Mouse (Mus musculus) MEL (cell line): Measurements from ENCODE around the gene Sdhc. TPM values are rescaled to one million over a fixed set of nuclear protein-coding genes. Genes with fewer than 3 reads are reported as not detected.
"Not testable (repeated sequence)": the region's sequence is repeated elsewhere in the genome, so short reads cannot be mapped to it uniquely, and the experiment has no call there.

Experiments used
- DNase-seq: peaks from one replicate; pipeline ENCODE4 v3.0.0; 2011; ENCODE audit warnings: low read depth, low spot score
- H3K27ac ChIP-seq: 2 replicates; pipeline ENCODE4 v1.5.1; 2012; ENCODE audit warnings: low read depth, mild to moderate bottlenecking, control low read depth, low read length, moderate library complexity; ENCODE audit not compliant: control insufficient read depth
- H3K27me3 ChIP-seq, 2 experiments: fragments of 150-350 bp in 1 of 2; sonication (generic) in 1 of 2; 2 replicates each; pipeline ENCODE4 v1.6.1; 2012; ENCODE audit warnings: low read length in 2 of 2, mild to moderate bottlenecking in 2 of 2, improper control_type of control experiment in 1 of 2, moderate library complexity in 1 of 2; ENCODE audit not compliant: insufficient read depth in 2 of 2, control insufficient read depth in 1 of 2
- H3K36me3 ChIP-seq, 2 experiments: 2 replicates each; pipeline ENCODE4 v1.6.1; 2012 to 2014; ENCODE audit warnings: low read length in 2 of 2, improper control_type of control experiment in 1 of 2, inconsistent platforms in 1 of 2, mild to moderate bottlenecking in 1 of 2; ENCODE audit not compliant: insufficient read depth in 2 of 2, control insufficient read depth in 1 of 2
- H3K4me1 ChIP-seq, 2 experiments: fragments of 150-350 bp in 1 of 2; sonication (generic) in 1 of 2; 2 replicates each; pipeline ENCODE4 v1.6.1; 2012; ENCODE audit warnings: low read length in 2 of 2, improper control_type of control experiment in 1 of 2, mild to moderate bottlenecking in 1 of 2; ENCODE audit not compliant: insufficient read depth in 2 of 2, control insufficient read depth in 1 of 2
- H3K4me3 ChIP-seq, 2 experiments: fragments of 150-350 bp in 1 of 2; sonication (generic) in 1 of 2; 2 replicates each; pipeline ENCODE4 v1.5.1; 2012; ENCODE audit warnings: low read depth in 2 of 2, low read length in 2 of 2, mild to moderate bottlenecking in 2 of 2, moderate library complexity in 2 of 2, control low read depth in 1 of 2, improper control_type of control experiment in 1 of 2; ENCODE audit not compliant: control insufficient read depth in 1 of 2, insufficient read depth in 1 of 2
- H3K79me2 ChIP-seq: 2 replicates; pipeline ENCODE4 v1.6.1; 2012; ENCODE audit warnings: mild to moderate bottlenecking, low read length, moderate library complexity; ENCODE audit not compliant: control insufficient read depth, poor library complexity, insufficient read depth
- H3K9ac ChIP-seq: 2 replicates; pipeline ENCODE4 v1.6.1; 2012; ENCODE audit warnings: low read depth, mild to moderate bottlenecking, control low read depth, low read length, moderate library complexity; ENCODE audit not compliant: control insufficient read depth, poor library complexity, severe bottlenecking
- H3K9me3 ChIP-seq: fragments of 150-350 bp; sonication (generic); replicated peaks from 2 replicates; pipeline ENCODE4 v1.6.1; 2012; ENCODE audit warnings: mild to moderate bottlenecking, low read length, improper control_type of control experiment, moderate library complexity; ENCODE audit not compliant: insufficient read depth
- polyA plus RNA-seq, 2 experiments: library from polyadenylated mRNA; stranded (reverse) in 1 of 2; unstranded in 1 of 2; fragments of >175 nt in 1 of 2; fragments of >200 nt in 1 of 2; gene quantifications; 2 replicates each; pipeline versions ENCODE4 v1.2.1 to v1.2.4; 2012; ENCODE audit warnings: low replicate concordance in 2 of 2, low read depth in 1 of 2; ENCODE audit not compliant: insufficient read length in 2 of 2, insufficient read depth in 1 of 2, missing spikeins in 1 of 2
- total RNA-seq: library from RNA; depleted of rRNA; stranded (reverse); fragments of 300-350 nt; gene quantifications from 2 replicates; pipeline ENCODE4 v1.2.3, GENCODE M21; 2012; rRNA removed

Sdhc gene
- total and polyA plus RNA-seq, 3 experiments: 79.4 to 224 TPM; not detected in 1

GRCm38 (mm10) chr1:171079345-171079744 lies 71.1 kb downstream of the Sdhc start:
- not testable (repeated sequence) for H3K4me3 ChIP-seq, H3K27ac ChIP-seq, H3K4me1 ChIP-seq, H3K27me3 ChIP-seq, DNase-seq, H3K9ac ChIP-seq, H3K79me2 ChIP-seq, H3K36me3 ChIP-seq, H3K9me3 ChIP-seq

- H3K4me3 ChIP-seq, H3K79me2 ChIP-seq, H3K27me3 ChIP-seq, H3K36me3 ChIP-seq, H3K9ac ChIP-seq, H3K27ac ChIP-seq, H3K9me3 ChIP-seq, DNase-seq, H3K4me1 ChIP-seq: not testable (repeated sequence)
These were observed 72.0 kb downstream of the Sdhc start for GRCm38 (mm10) chr1:171078419-171078818.

GRCm38 (mm10) chr1:171077955-171078354 lies 72.4 kb downstream of the Sdhc start:
- not testable (repeated sequence) for DNase-seq, H3K36me3 ChIP-seq, H3K9me3 ChIP-seq, H3K9ac ChIP-seq, H3K27me3 ChIP-seq, H3K4me3 ChIP-seq, H3K27ac ChIP-seq, H3K79me2 ChIP-seq, H3K4me1 ChIP-seq

GRCm38 (mm10) chr1:171077192-171077591 lies 73.2 kb downstream of the Sdhc start:
- H3K27ac ChIP-seq, H3K9ac ChIP-seq, H3K27me3 ChIP-seq, H3K9me3 ChIP-seq, H3K4me1 ChIP-seq, DNase-seq, H3K79me2 ChIP-seq, H3K4me3 ChIP-seq, H3K36me3 ChIP-seq: not testable (repeated sequence)

Other genes starting within 250 kb of the Sdhc start
- gene Fcrlb, start 237.7 kb downstream of the Sdhc start, total RNA-seq: not detected in 2 replicates
- not detected for gene Fcrlb, start 237.7 kb downstream of the Sdhc start, polyA plus RNA-seq
- gene Fcrla, start 223.0 kb downstream of the Sdhc start, total RNA-seq: 0.12 and 0.39 TPM in 2 replicates
- under 1 TPM in 1 of 2 experiments, not detected in 1; 0.18 TPM for gene Fcrla, start 223.0 kb downstream of the Sdhc start, polyA plus RNA-seq
- 4.7 and 6.4 TPM in 2 replicates for gene Fcgr2b, start 174.1 kb downstream of the Sdhc start, total RNA-seq
- 1 to 10 TPM in 1 of 2 experiments, not detected in 1; 8.2 TPM for gene Fcgr2b, start 174.1 kb downstream of the Sdhc start, polyA plus RNA-seq
- gene Fcgr4, start 131.7 kb downstream of the Sdhc start, total RNA-seq: not detected in 2 replicates
- not detected for gene Fcgr4, start 131.7 kb downstream of the Sdhc start, polyA plus RNA-seq
- gene Fcgr3, start 85.7 kb downstream of the Sdhc start, total RNA-seq: 0.39 and 0.62 TPM in 2 replicates
- gene Fcgr3, start 85.7 kb downstream of the Sdhc start, polyA plus RNA-seq: 1 to 10 TPM in 1 of 2 experiments, not detected in 1; 6.1 TPM
- gene Cfap126, start 36.7 kb downstream of the Sdhc start, total RNA-seq: 0.69 and 0.75 TPM in 2 replicates
- 1 to 10 TPM in 1 of 2 experiments, not detected in 1; 3.5 TPM for gene Cfap126, start 36.7 kb downstream of the Sdhc start, polyA plus RNA-seq
- gene Mpz, start 108 bp upstream of the Sdhc start, total RNA-seq: 0.10 TPM in 1 of 2 replicates, not detected in the other
- gene Mpz, start 108 bp upstream of the Sdhc start, polyA plus RNA-seq: under 1 TPM in 1 of 2 experiments, not detected in 1; 0.28 TPM
- not detected in 2 replicates for gene Pcp4l1, start 45.7 kb upstream of the Sdhc start, total RNA-seq
- gene Pcp4l1, start 45.7 kb upstream of the Sdhc start, polyA plus RNA-seq: not detected
- 1.4 and 1.7 TPM in 2 replicates for gene Nr1i3, start 63.4 kb upstream of the Sdhc start, total RNA-seq
- gene Nr1i3, start 63.4 kb upstream of the Sdhc start, polyA plus RNA-seq: under 1 TPM in 1 of 2 experiments, not detected in 1; 0.24 TPM
- 38.0 and 40.7 TPM in 2 replicates for gene Tomm40l, start 71.9 kb upstream of the Sdhc start, total RNA-seq
- gene Tomm40l, start 71.9 kb upstream of the Sdhc start, polyA plus RNA-seq: 10 to 100 TPM in 1 of 2 experiments, not detected in 1; 43.4 TPM
- gene Apoa2, start 74.5 kb upstream of the Sdhc start, total RNA-seq: not detected in 2 replicates
- gene Apoa2, start 74.5 kb upstream of the Sdhc start, polyA plus RNA-seq: under 1 TPM in 1 of 2 experiments, not detected in 1; 0.15 TPM
- 0.36 and 0.62 TPM in 2 replicates for gene Fcer1g, start 83.8 kb upstream of the Sdhc start, total RNA-seq
- gene Fcer1g, start 83.8 kb upstream of the Sdhc start, polyA plus RNA-seq: 1 to 10 TPM in 1 of 2 experiments, not detected in 1; 1.1 TPM
- gene Adamts4, start 99.8 kb upstream of the Sdhc start, total RNA-seq: not detected in 2 replicates
- under 1 TPM in 1 of 2 experiments, not detected in 1; 0.03 TPM for gene Adamts4, start 99.8 kb upstream of the Sdhc start, polyA plus RNA-seq
- gene Ndufs2, start 100.8 kb upstream of the Sdhc start, total RNA-seq: 164 and 169 TPM in 2 replicates
- 100 to 1,000 TPM; 292 to 415 TPM for gene Ndufs2, start 100.8 kb upstream of the Sdhc start, polyA plus RNA-seq
- 16.5 and 16.8 TPM in 2 replicates for gene B4galt3, start 119.7 kb upstream of the Sdhc start, total RNA-seq
- gene B4galt3, start 119.7 kb upstream of the Sdhc start, polyA plus RNA-seq: 10 to 100 TPM in 1 of 2 experiments, not detected in 1; 33.1 TPM
- gene Ppox, start 130.6 kb upstream of the Sdhc start, total RNA-seq: 21.5 and 27.0 TPM in 2 replicates
- gene Ppox, start 130.6 kb upstream of the Sdhc start, polyA plus RNA-seq: 10 to 100 TPM in 1 of 2 experiments, not detected in 1; 63.6 TPM
- 10.0 and 11.3 TPM in 2 replicates for gene Usp21, start 137.4 kb upstream of the Sdhc start, total RNA-seq
- gene Usp21, start 137.4 kb upstream of the Sdhc start, polyA plus RNA-seq: 10 to 100 TPM in 1 of 2 experiments, not detected in 1; 66.4 TPM
- 100 and 101 TPM in 2 replicates for gene Ufc1, start 144.4 kb upstream of the Sdhc start, total RNA-seq
- 100 to 1,000 TPM in 1 of 2 experiments, 10 to 100 TPM in 1; 71.0 to 408 TPM for gene Ufc1, start 144.4 kb upstream of the Sdhc start, polyA plus RNA-seq
- gene Dedd, start 178.5 kb upstream of the Sdhc start, total RNA-seq: 24.9 and 28.7 TPM in 2 replicates
- gene Dedd, start 178.5 kb upstream of the Sdhc start, polyA plus RNA-seq: 10 to 100 TPM in 1 of 2 experiments, not detected in 1; 44.9 TPM
- gene Nit1, start 195.0 kb upstream of the Sdhc start, total RNA-seq: 17.9 and 20.0 TPM in 2 replicates
- 10 to 100 TPM in 1 of 2 experiments, not detected in 1; 26.3 TPM for gene Nit1, start 195.0 kb upstream of the Sdhc start, polyA plus RNA-seq
- gene Pfdn2, start 195.1 kb upstream of the Sdhc start, total RNA-seq: 33.8 and 36.2 TPM in 2 replicates
- gene Pfdn2, start 195.1 kb upstream of the Sdhc start, polyA plus RNA-seq: 100 to 1,000 TPM in 1 of 2 experiments, not detected in 1; 329 TPM
- gene Klhdc9, start 210.2 kb upstream of the Sdhc start, total RNA-seq: 0.08 and 0.10 TPM in 2 replicates
- not detected for gene Klhdc9, start 210.2 kb upstream of the Sdhc start, polyA plus RNA-seq
- gene Nectin4, start 219.5 kb upstream of the Sdhc start, total RNA-seq: 0.04 TPM in 1 of 2 replicates, not detected in the other
- gene Nectin4, start 219.5 kb upstream of the Sdhc start, polyA plus RNA-seq: under 1 TPM in 1 of 2 experiments, not detected in 1; 0.15 TPM
- gene Arhgap30, start 238.4 kb upstream of the Sdhc start, total RNA-seq: 31.0 and 31.5 TPM in 2 replicates
- 10 to 100 TPM in 1 of 2 experiments, not detected in 1; 41.2 TPM for gene Arhgap30, start 238.4 kb upstream of the Sdhc start, polyA plus RNA-seq